Mouse (Mus musculus): ENCODE measurements around the gene Gramd1b.

Gene Gramd1b

DNA sequence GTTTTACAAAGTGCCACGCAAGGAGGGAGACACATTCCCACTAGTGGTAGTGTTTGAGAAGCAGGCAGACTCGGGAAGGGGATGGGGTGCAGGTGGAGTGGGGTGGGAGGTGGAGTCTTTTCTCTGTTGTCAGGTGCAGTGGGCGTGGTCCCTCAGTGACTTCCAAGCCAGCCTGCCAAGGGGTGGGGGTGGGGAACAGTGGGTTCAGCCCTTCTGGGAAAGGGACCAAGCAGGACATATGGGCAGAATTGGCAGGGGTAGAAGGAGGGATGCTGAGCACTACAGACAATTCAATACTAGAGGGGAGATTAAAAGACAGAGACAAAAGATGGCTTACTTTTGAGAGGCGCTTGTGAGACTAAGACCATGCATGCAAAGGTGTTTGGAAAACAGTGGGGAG, 198.9 kb downstream of the Gramd1b start:
- no peak for DNase-seq

DNA sequence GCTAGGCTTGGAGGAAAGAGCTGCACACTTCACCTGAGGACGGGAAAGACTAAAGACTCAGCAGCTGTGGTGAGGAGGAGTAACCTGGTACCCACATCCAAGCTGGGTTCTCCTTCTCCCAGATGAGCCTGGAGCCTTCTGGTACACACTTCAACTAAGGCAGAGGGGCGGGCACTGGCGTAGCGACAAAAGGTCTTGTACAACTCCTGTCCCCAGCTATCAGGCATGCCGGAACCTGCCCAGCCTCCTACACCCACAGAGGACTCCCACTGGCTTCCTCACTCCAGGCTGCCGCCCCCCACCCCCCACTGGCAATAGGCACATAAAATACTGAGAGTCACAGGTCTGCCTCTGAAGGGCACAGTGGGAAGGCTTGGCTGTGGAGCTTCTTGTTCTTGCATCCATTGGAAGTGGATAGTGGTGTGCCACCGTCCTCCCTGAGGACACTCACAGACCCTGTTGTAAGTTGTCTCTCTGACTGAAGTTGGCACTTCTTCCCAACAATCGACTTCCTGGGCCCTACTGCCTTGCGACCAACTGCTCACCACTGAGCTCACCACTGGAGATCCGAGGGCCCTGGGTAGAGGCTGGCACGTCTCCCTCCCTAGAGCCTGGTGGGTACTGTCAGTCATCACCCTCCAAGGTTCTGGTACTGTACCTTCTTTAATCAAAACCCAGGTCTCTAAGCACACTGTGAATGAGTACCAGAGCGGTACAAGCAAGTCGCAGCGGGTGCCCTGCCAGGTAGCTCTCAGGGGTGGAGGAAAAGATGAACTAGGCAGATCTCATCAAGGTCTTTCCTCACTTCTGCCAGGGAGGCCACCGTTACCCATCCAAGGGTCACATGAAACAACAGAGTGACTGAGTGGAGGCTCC, 199.5 kb downstream of the Gramd1b start:
- no peak for DNase-seq

DNA sequence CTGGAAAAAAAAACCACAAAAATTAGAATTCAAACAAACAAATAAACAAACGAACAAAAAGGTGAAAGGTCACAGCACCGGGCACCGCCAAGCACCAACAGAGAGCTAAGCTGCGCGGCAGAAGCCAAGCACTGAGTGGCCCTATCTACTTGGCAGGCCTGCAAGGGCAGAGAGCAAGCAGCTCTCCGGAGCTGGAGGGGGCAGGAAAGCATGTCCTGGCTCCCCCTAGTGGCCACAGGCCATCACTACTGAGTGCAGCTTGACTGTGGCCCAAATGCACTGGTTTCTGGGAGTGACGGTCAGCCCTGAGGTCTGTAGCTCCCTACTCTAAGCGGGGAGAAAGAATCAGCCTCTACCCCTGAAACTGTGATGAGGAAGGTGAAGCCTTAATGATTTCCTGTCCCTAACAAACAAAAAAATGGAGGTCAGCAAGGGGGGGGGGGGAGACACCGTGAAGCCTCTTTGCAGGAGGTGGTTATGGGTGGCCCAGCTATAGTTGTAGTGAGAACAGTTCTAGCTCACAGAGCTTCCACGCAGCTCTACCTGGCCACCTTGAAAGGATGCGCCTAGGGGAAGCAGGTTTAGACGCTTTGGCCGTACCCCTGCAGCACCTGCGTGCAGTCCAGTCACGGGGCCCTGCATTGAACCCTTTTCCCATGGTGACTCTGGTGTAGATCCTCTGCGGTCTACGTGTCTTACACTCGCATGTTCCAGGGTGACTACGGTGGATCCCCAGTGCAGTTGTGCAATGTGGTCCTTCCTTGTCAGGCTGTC, 200.4 kb downstream of the Gramd1b start:
- DNase-seq = peak; percentile 85

DNA sequence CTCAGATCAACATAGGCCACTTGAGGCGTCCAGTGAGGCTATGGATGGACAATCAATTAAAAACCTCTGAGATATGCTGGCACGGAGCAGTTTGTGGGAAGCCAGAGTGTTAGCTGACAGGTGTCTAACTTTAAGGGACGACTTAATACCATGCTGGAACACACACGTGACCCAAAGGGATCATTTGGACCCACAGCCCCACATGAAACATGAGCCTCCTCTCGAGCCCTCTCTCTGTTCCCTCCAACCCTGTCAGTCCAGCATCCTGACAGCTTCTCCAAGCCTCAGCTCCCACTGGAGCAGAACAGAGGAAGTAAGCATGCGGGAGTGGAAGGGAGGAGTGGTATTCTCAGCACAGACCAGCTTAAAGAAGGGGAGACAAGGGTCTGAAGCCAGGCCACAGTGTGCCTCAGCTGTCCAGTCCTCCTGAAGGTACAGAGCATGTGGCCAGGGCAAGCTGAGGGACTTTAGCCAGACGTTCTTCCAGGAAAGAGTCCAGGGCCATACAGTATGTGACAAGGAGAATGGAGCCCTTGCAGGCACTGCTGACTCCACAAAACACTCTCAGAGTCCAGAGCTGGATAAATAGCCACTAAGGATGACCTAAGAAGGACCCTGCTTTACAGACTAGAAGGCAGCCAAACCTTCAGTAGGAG, 204.8 kb downstream of the Gramd1b start:
- no peak for DNase-seq

DNA sequence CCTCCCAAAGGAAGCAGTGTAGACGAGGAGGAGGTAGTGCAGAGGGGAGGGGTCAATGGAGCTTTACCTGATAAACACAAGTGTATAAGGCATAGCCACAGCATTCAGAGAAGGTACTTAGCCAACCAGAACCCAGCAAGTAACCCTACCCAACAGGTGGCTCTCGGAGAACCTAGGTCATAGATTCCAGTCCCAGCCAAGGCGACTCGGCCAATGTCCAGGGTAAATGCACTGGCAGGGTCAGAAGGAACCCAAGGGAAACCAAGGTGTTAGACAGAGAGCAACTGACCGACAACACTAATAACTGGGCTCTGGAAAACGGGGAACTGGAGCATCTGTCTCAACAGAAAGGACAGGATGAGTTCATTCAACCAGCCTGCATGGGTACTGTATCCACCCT, 206.4 kb downstream of the Gramd1b start:
- DNase-seq = no peak

DNA sequence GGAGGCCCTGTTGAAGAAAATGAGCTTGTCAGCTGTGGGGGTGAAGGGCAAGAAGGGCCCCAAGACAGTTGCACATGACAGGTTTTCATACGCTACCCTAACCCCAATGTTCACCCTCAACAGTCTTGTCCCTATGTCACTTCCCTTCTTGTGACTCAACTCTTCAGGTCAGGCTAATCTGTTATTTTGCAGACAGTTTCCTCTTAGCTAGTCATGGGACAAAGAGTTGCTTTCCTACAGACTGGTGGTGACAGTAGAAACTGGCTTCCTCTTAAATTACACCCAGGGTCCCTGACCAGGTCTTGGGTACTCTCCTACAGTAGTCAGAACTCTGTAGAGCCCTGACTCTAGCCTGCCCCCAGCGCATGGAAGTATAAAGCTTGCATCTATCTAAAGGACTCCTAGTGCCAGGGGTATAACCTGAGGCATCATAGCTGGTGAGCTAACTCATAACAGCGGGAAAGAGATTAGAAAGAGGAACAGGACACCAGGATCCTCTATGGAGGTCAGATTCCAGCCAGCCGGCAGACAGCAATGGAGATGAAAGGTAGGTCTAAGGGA, 206.9 kb downstream of the Gramd1b start:
- DNase-seq = no peak

DNA sequence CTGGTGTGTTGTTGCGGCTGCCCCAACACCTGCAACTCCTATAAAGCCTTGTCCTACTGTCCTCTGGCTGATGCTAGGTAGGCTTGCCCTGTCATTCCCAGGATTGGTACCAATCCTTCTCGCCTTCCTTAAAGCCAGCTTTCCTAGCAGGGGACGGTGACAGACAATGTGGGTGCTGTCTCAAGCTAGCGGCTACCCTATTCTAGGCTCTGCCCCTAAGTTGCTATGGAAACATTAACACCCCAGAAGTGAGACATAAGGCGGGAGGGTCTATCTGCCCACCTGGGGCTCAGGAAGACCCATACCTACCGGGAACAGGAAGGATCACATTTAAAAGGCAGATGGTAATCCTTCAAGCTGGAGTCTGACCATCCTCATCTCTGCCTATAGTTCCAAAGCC, 207.4 kb downstream of the Gramd1b start:
- DNase-seq = no peak

DNA sequence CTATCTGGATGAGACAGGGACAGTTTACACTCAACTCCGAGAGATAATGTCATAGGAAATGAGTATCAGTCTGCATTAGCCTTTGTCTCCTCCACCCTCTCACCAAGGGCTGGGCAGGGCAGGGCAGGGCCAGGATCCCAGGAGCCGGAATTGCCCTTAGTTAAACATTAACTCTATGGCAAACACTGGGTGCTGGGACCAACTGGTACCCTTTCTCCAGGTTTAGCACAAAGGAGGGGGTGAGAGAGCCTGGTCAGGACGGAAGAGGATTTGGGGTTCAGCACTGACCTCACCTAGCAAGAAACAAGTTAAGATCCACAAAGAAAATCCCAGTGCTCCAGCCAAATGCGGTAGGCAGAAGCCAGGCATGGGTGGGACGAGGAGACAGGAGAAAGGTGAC, 208.0 kb downstream of the Gramd1b start:
- peak; percentile 49 for DNase-seq

DNA sequence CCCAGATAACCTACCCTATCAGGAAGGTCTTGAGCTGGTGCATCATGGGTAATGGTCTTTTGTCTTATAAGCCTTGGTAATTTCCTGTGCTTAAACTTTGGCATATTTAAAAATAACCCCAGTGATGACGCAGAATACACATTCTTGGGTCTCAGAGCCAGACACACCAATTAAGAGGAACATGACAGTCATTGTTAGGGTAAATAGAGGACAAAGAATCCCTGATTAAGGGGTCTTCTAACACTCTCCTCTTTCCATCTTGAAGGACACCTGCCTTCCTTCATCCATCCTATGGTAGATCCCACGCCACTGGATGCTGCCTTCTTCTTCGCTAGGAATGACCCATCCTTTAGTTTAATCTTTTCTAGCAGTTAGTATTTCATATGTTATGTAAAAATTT, 208.8 kb downstream of the Gramd1b start:
- no peak for DNase-seq

DNA sequence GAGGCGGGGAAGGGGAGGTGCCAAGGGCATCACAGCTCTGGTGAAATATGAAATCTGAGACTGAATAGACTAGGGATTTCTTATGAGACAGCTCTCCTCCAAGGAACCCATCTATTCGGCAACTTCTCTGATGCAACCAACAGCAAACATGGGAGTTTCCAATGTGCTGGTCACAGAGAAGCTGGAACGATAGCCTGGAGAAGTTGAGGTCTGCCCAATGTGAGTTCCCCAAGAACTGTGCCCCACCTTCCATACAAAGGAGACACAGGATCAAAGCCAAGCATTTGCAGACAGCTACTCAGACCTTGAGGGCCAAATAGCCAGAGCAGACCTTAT, 209.5 kb downstream of the Gramd1b start:
- DNase-seq = no peak

DNA sequence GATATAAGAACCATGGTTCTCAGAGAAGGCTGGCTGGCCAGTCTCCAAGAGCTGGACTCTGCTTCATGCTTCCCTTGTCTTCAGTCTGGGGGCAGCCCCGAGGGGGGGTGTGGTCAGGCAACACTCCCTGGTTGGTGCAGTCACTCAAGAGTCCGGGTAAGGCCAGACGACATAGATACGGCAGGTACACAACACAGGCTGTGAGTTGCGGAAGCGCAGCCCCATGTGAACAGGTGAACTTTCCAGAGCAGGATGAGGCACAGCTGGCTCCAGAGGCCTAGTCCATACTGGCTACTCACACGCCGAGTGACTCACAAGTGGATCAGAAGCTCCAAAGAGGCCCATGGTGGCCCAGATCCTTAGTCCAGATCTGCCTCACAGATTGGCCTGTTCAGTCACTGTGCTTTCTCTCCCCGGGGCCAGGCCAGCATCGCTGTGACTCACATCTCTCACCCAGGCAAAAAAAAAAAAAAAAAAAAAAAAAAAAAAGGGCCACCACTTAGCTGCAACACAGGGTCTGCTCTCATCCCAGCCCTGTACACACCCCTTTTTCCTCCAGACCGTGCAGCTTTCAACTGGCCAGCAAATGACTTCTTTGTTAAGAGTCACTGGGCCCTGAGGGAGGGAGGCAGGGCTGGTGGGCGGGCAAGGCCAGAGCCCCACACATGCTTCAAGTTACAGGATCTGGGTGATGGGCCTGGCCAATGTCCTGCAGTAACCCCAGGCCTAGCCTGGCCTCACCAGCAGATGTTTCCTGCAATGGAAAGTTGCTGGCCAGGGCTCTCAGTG, 210.1 kb downstream of the Gramd1b start:
- peak; percentile 82 for DNase-seq

DNA sequence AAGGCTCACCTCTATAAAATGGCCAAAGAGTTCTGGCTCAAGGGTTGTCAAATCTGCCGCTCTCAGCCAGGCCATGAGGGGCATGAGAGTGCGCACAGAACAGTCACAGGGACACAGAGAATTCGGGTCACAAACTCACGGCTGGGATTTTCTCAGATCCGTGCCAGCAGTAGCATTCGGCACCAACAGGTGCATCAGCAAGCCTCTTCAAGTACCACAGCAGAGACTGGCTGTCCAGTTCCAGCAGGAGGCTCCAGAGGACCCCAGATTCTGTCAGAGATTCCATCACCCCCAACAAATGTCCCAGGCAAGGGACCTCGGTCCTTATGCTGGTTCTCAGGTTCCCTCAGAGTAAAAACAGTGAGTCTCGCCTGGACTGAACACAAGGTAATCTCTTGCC, 210.8 kb downstream of the Gramd1b start:
- DNase-seq = no peak

DNA sequence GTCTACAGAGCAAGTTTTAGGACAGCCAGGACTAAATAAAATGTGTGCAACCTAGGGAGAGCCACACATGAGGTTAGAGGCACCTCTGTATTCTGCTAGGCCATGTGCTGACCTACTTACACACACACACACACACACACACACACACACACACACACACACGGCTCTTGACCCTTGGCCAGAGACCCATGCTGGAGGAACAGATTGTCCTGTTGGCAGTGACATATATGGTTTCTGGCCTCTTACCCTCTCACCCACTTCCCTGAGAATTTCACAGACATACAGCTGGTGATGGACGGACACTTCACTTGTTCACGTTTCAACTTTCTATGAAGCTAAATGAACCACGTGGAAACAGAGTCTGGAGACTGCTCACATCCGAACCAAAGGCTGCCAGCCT, 212.4 kb downstream of the Gramd1b start:
- no peak for DNase-seq

DNA sequence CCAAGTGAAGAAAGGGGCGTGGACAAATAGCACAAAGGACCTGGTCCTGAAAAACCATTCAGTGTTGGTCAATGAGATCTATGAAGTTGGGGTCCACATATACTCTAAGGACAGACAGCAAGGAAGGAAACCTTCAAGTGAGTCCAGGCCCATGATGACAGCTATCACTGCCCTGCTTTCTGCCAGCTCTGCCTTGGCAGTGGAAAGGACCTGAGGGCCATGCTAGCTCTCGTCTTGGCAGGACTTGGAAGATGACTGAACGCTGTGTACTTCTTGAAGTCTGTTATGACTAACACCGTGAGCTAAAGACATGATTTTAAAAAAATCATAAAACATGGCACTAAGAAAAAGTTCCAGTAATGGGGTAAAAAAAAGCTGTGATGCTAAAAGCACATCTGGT, 213.4 kb downstream of the Gramd1b start:
- DNase-seq = no peak

DNA sequence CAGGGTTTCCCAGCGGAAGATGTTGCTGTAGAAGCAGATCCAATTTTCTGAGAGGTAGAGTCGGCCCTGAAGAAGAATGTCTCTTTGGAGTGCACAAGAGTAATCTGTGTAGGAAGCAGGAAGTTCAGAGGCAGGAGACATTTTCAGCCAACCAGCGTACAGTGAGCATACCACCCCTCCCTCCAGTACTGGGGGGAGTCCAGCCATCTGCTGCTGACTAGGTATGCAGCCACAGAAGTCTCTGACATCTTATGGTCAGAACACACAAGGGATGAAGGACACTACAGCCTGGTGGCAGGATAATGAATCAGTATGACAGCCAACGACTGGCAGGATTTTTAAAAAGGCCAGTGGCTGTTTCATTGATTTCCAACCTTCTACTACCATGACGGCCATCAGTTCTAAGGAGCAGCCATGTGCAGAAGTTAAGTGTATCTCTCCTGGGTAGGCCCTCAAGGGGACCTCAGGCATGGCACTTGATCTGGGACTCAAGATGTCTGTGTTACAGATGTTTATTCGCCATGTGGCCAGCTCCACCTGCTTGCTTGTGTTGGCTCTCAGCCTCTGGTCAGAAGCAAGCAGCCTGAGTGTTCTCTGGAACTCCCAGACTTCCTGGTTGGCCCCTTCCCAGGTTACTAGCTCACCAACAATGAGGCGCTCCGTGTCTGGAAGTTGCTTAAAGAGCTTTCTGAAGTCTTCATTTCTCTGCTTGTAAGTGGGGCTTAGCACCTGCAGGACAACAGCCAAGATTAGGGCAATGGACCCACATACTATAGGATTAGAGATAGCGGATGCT, 214.1 kb downstream of the Gramd1b start:
- no peak for DNase-seq

DNA sequence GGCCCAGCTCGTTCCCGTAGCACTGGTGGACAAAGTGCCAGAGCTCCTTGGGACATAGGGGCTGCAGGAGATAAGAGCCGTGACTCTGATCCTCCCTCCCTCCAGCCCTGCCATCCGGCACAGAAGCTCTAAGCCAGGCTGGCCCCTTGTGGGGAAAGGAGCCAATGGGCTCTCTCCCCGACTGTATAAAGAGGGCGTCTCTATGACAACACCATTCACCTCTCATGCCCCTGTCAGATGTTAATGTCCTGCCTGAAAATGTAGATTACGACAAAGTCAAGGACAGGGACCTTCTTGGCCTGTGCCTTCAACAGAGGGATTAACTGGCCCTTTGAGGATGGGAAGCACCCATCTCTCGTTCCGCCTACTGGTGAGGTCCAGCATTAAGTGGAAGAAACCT, 219.4 kb downstream of the Gramd1b start:
- no peak for DNase-seq

DNA sequence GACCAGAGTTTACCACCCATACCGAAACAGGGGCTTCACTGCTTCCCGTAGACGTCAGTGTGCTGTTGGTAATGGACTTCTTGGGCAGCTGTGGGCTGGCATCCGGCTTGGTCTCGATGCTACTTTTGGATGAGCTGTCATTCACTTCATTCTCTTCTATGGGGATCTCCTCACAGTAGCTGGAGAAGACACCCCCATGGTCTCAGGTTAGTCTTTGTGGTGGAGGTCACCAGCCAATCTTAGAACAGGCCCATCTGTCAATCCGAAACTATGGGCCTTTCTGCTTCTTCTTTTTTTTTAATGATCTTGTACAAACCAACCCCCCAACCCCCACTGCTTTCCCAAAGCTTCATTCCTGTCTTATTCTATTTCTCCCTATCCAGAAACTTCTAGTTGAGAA, 221.3 kb downstream of the Gramd1b start:
- no peak for DNase-seq

DNA sequence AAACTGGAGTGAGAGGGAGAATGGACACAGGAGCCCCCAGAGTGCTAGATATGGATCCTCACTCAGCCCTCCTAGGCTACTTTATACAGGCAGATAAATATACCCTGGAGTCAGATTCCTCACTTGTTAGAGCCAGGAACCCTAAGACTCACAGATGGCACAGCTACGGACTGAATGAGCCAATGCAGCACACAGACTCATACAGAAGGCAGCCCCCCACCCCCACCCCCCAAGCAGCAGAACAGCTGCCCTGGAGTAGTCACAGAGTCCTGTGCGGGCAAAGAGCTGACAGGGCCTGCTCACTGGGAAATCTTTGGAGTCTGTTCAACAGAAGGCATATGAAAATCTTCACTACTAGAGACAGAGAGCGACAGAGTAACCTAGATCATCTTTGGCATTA, 223.9 kb downstream of the Gramd1b start:
- DNase-seq = no peak

DNA sequence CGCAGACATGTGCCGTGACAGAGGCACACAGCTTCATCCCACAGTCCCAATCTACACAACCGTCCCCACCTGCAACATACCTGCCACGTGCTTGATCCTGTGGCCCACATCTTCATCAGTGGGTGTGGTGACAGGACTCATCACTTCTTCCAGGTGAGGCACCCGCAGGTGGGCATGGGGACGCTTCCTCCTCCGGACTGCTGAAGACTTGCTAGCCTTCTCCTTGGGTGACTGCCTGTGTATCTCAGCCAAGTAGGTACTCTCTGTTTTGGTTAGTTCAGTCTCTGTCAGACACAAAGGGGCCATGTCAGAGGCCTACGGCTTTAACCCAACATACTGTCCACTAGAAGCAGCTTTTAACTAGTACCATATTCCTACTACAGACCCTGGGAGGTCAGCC, 226.9 kb downstream of the Gramd1b start:
- no peak for DNase-seq

DNA sequence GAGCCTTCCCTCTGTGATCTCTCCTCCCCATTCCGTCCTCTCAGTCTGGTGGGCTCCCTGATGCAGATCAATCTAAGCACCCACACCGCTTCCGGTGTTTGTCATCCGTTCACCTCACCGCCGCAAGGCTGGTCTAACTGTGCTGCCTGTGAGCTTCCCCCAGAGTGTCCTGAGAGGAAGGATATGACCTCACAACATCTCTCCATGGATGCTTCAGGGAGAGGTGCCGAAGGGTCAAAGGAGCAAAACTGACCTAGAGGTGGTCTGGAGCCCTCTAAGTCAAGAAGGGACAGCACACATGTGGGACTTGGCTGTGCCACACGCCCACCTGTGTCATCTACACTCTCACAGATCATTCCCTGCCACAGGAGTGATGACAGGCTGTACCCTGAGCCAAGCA, 228.8 kb downstream of the Gramd1b start:
- DNase-seq = no peak

DNA sequence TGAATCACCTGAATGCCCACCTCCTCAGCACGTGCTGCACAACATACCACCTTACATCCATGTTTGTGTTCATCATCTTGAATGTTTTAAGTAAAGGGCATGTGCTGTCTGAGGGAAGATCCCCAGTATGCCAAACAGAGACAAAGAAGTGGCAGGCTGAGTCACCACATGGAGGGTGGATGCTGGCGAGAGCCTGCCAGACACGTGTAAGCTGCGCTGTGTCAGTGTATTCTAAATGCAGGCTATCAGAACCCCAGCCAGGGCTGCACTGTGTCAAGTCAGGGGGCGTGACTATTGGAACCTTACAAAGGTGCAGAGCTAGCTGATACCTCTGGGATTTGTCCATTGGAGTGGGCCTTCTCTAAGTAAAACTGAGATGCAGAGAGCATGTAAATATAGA, 229.7 kb downstream of the Gramd1b start:
- DNase-seq = no peak
